Mouse (Mus musculus) spleen, postnatal 4 days (tissue): ENCODE measurements around the gene Zfp748.
A peak's percentile ranks its signal among the peaks of the same experiment; 100 is the strongest.

ENCODE experiments used
- DNase-seq, 2 experiments: peaks; one replicate each; pipeline ENCODE4 v3.0.0; 2022; ENCODE audit warnings: low spot score in 2 of 2

Zfp748 gene

GRCm38 (mm10) chr13:67553730-67554129 lies at the start of gene Zfp748:
Zfp748 (minus strand) TSS chr13:67553830.
- DNase-seq: no peak

- DNase-seq: no peak
Observed at GRCm38 (mm10) chr13:67572591-67573189, 19.1 kb upstream of the Zfp748 start.

- peak; percentile 69 to 82 for DNase-seq
Observed at GRCm38 (mm10) chr13:67552505-67553346, 904 bp downstream of the Zfp748 start.

- no peak for DNase-seq
Observed at GRCm38 (mm10) chr13:67545941-67546340, 7.7 kb downstream of the Zfp748 start.

- no peak for DNase-seq
Observed at GRCm38 (mm10) chr13:67527049-67527730, 26.4 kb downstream of the Zfp748 start.

GRCm38 (mm10) chr13:67525753-67526410 lies 27.7 kb downstream of the Zfp748 start, which contains the start of the genes Gm26965 and Zfp87:
Gm26965 (minus strand) TSS chr13:67526151.
Zfp87 (minus strand) TSS chr13:67526177.
- DNase-seq: peak; percentile 87 to 90

GRCm38 (mm10) chr13:67500908-67501307 lies 52.7 kb downstream of the Zfp748 start:
- no peak for DNase-seq

GRCm38 (mm10) chr13:67500084-67500719 lies 53.4 kb downstream of the Zfp748 start, which contains the start of gene Zfp58:
Zfp58 (minus strand) TSS chr13:67500555.
- DNase-seq: peak; percentile 67 to 75

GRCm38 (mm10) chr13:67495631-67496030 lies 58.0 kb downstream of the Zfp748 start:
- no peak for DNase-seq
